Mouse (Mus musculus) monocyte, adult 59 days (primary cell): ENCODE data around the gene Lrp5. TPM values are rescaled to one million over a fixed set of nuclear protein-coding genes. Genes with fewer than 3 reads are reported as not detected.

Source experiments
- total RNA-seq, 2 experiments: library from RNA; stranded (reverse); gene quantifications; one replicate each; pipeline ENCODE4 v1.2.4; 2023

The Lrp5 gene
- total RNA-seq: 10 to 100 TPM; 74.0 to 79.6 TPM

DNA sequence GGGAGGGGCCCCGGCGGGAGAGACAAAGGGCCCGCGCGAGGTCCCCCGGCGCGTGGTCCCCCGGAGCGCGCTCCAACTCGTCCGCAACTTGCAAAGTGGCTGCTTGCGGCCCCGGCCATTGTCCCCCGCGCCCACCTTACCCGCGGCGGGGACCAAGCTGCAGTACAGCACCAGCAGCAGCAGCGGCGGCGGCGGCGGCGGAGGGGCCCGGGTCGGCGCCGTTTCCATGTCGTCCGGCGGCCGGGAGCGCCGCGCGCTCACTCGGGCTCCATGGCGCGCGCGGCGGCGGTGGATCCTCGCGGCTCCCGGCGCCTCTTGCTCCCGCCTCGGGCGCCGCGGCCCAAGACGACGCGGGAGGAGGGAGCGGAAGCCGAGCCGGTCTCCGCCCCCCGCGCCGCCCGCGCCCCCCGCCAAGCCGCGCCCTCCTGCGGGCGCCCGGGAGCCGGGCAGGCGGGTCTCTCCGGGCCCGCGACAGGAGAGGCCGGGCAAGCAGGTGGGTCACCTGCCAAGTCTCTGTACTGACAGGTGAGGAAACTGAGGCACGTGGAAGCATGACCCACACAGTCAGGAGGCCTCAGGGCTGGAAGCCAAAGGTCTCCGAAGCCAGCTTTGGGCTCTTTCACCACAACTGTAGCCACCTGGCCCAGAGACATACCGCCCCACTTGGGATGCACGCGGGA lies at the start of gene Lrp5:
TSS of gene Lrp5 (minus strand) at position 350 of the 680 bp plus-strand sequence.

DNA sequence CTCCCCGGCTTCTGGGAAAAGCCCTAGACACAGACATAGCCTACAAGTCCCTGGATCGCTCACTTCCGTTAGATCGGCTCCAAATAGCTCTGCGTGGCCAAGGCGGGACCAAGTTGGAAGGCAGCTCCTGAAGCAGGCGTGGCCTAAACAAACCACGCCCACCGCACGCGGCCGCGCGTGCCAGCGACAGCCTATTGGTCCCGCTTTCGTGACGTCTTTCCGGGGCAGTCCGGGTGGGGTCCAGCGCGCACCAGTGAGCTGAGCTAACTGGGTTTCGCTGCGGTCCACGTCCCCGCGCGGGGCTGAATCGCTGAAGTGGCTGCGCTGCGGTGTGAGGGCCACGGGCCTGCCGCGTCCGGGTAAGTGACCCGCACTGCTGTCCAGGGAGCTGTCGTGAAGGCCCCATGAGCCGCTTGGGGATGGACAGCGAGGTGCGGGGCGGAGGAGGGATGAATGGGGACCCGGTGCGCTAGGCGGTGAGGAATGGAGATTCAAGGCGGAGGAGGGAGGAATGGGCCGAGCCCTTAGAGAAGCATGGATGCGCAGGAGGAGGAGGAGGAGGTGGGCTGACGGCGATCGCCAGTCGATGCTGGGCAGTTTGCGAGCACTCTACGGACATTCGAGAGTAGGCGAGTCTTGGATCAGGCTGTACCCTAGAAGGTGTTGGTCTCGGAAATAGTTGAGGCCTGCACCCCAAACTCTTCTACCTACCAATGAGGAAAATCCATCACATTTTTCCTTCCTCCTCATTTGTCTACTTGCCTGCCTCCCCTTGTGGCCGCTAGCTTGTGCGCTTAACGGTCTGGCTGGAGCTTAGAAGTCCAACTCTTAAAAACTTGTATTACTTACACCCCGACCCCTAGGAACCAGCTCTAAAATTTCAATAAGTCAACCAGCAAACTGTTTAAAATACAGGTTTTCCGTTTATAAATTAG lies 22.0 kb upstream of the Lrp5 start, which contains the start of gene 1810055G02Rik:
TSS of gene 1810055G02Rik (plus strand) at position 216 of the 935 bp plus-strand sequence.

GRCm38 (mm10) chr19:3575632-3576384 lies 110.6 kb downstream of the Lrp5 start, which contains the start of gene Ppp6r3:
Gene Ppp6r3 (minus strand): TSS chr19:3575749.

Other genes starting within 250 kb of the Lrp5 start
- gene Ppp6r3, start 110.8 kb downstream of the Lrp5 start, total RNA-seq: 100 to 1,000 TPM; 124 to 125 TPM
- gene 1810055G02Rik, start 21.7 kb upstream of the Lrp5 start, total RNA-seq: 10 to 100 TPM in 1 of 2 experiments, 1 to 10 TPM in 1; 9.4 to 10.4 TPM
- gene Kmt5b, start 80.9 kb upstream of the Lrp5 start, total RNA-seq: 10 to 100 TPM; 80.3 to 96.8 TPM
- gene Chka, start 165.2 kb upstream of the Lrp5 start, total RNA-seq: 10 to 100 TPM; 72.2 to 84.5 TPM
- 100 to 1,000 TPM; 482 to 489 TPM for gene Tcirg1, start 220.6 kb upstream of the Lrp5 start, total RNA-seq
- 10 to 100 TPM; 86.9 to 96.9 TPM for gene Ndufs8, start 226.2 kb upstream of the Lrp5 start, total RNA-seq
- gene Aldh3b1, start 243.2 kb upstream of the Lrp5 start, total RNA-seq: 10 to 100 TPM; 87.1 to 88.5 TPM
- 100 to 1,000 TPM; 733 to 761 TPM for gene Unc93b1, start 248.6 kb upstream of the Lrp5 start, total RNA-seq